27 mouse cellular contexts compared by ENCODE assay signal in the genomic region with DNA sequence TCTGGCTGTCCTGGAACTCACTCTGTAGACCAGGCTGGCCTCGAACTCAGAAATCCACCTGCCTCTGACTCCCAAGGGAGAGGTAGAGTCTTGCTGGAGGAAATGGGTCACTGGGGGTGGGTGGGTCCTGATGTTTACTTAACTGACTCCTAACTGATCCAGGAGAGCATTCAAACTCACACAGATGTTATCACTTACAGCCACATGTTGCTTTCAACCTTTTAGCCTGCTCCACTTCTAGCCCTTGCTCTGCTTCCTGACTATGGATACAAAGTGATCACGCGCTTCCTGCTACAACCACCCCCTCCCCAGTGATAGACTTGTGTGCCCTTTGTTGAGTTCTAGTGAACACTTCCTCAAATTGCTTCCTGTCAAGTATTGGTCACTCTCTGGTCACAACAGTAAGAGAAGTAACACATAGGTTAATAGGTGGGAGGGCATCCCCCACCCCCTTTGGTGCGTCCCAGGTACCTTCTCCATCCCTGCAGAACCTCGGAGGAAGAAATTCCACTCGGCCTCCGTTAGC.
DNase-seq lines count a peak whose midpoint lies in the region; ATAC-seq and TF ChIP-seq lines count a peak whose summit lies in the region.
"Had no signal": no experiment of that assay in that cellular context is flagged by ENCODE, and none has a peak within 500 bp of the region (broad histone marks: within the 10 kb centered on the region; RNA-seq: fewer than 3 reads in every experiment).

No protein-coding gene starts in this region.

- H3K4me1 ChIP-seq in lung, adult 2 months (ENCODE audit: control insufficient read depth, insufficient read depth, low read length) = no peaks in the 10 kb centered on the region
- H3K4me1 ChIP-seq in cerebellum, adult 2 months (ENCODE audit: control insufficient read depth, insufficient read depth, low read length) = no peaks in the 10 kb centered on the region
- H3K4me1 ChIP-seq: embryonic facial prominence, embryonic 15.5 days; heart, embryonic 13.5 days; hindbrain, embryonic 13.5 days; midbrain, embryonic 10.5 days; neural tube, embryonic 15.5 days had no signal

- H3K27ac ChIP-seq in cerebellum, adult 2 months (ENCODE audit: insufficient read depth, low read length) = no peak overlapping the region
- H3K27ac ChIP-seq: embryonic facial prominence, embryonic 15.5 days; heart, adult 2 months; heart, embryonic 13.5 days; hindbrain, embryonic 13.5 days; left cerebral cortex, adult 2 months; midbrain, embryonic 10.5 days; neural tube, embryonic 15.5 days had no signal

- WGBS in lung, adult 2 months = 68% methylated on average over 7 of the region's 7 CpGs
- WGBS in cerebellum, adult 2 months = 92% methylated on average over 7 of the region's 7 CpGs

- no peak for TF ChIP-seq POLR2A in lung, adult 2 months (IDR thresholded peaks at IDR 0.05; ENCODE audit: borderline replicate concordance, extremely low read depth, low read depth, low read length)
- no peak for TF ChIP-seq POLR2A in cerebellum, adult 2 months (IDR thresholded peaks at IDR 0.05; ENCODE audit: borderline replicate concordance, insufficient read depth, low read length)

- ATAC-seq in neutrophil, adult 5-6 weeks (ENCODE audit: extremely low read depth, insufficient number of reproducible peaks, low FRiP score, poor library complexity, severe bottlenecking) = 0 out of 2 replicates have a peak, but pooled peaks have one; percentile 19
- ATAC-seq: CD4-positive, CD25-positive, alpha-beta regulatory T cell, adult 4 months; forebrain, embryonic 14.5 days; inflammation-experienced regulatory T-cells, adult 6 months had no signal

- H3K4me3 ChIP-seq in lung, adult 2 months (replicated peaks; ENCODE audit: extremely low read depth, low read depth, low read length) = no peak overlapping the region
- no peak overlapping the region for H3K4me3 ChIP-seq in cerebellum, adult 2 months (replicated peaks; ENCODE audit: insufficient read depth, low read depth, low read length)
- H3K4me3 ChIP-seq: embryonic facial prominence, embryonic 15.5 days; heart, adult 2 months; heart, embryonic 13.5 days; hindbrain, embryonic 13.5 days; left cerebral cortex, adult 2 months; midbrain, embryonic 10.5 days; neural tube, embryonic 15.5 days had no signal

- DNase-seq in embryo, embryonic 10 days (ENCODE audit: low spot score) = peak; percentile 15
- no peak for DNase-seq in embryo, embryonic 9.5 days (ENCODE audit: extremely low spot score)
- DNase-seq in lung, postnatal 36 days = peak; percentile 11
- DNase-seq in lung, adult 2 months = no peak
- DNase-seq in forelimb bud, embryonic 11.5 days (ENCODE audit: low read depth, low spot score) = peak; percentile 11
- no peak for DNase-seq in cerebellum, adult 2 months
- DNase-seq in ovary, postnatal 36 days (ENCODE audit: low spot score) = no peak
- DNase-seq: adrenal gland, postnatal 36 days; cerebellum, adult 18-20 months; cerebellum, postnatal 36 days; gastrocnemius, postnatal 14 days; heart, adult 2 months; heart, postnatal 14 days; kidney, adult 8-10 months; kidney, postnatal 10 days; right cerebral cortex, postnatal 25 days; spleen, adult 18-20 months had no signal

- no peaks in the 10 kb centered on the region for H3K27me3 ChIP-seq in cerebellum, adult 2 months (ENCODE audit: control insufficient read depth, insufficient read depth, low read length)
- H3K27me3 ChIP-seq: embryonic facial prominence, embryonic 15.5 days; heart, embryonic 13.5 days; hindbrain, embryonic 13.5 days; neural tube, embryonic 15.5 days had no signal

- TF ChIP-seq CTCF in lung, adult 2 months (IDR thresholded peaks at IDR 0.05; ENCODE audit: insufficient read depth, low read length) = no peak
- no peak for TF ChIP-seq CTCF in cerebellum, adult 2 months (IDR thresholded peaks at IDR 0.05; ENCODE audit: borderline replicate concordance, insufficient read depth, low read depth, low read length)

Comparison
In these comparisons a context has a peak if more than half of its experiments do, and no peak if none do; other contexts are left out.
1. DNase-seq: peak in embryo, embryonic 10 days (single experiment), lung, postnatal 36 days (single experiment) and forelimb bud, embryonic 11.5 days (single experiment); none in embryo, embryonic 9.5 days (single experiment), lung, adult 2 months (single experiment), cerebellum, adult 2 months (0 of 2) and ovary, postnatal 36 days (single experiment).